Mouse (Mus musculus): ENCODE measurements around the gene Gas2l3.

The Gas2l3 gene

GRCm38 (mm10) chr10:89400674-89401336, 43.0 kb downstream of the Gas2l3 start:
- no peak for DNase-seq (ENCODE audit: extremely low spot score, low read depth, low spot score)

DNA sequence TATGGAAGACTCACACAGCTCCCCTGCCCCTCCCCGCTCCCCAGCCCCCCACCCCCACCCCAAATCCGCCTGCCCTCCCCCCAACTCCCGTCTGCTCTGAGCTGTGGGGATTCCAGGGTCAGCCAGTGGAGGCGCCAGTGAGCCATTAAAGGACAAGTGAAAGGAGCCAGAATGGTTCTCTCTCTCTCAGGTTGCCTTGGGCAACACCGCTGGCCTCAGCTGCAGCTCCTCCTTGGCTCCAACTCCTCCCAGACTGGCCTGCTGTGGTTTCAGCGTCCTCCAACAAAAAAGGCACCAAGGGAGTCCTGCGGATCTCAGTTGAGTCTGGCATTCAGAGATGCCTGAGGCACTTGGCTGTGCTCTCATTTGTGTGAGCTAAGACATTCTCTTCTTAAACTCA, 47.9 kb downstream of the Gas2l3 start:
- DNase-seq (ENCODE audit: extremely low spot score, low read depth, low spot score): no peak

DNA sequence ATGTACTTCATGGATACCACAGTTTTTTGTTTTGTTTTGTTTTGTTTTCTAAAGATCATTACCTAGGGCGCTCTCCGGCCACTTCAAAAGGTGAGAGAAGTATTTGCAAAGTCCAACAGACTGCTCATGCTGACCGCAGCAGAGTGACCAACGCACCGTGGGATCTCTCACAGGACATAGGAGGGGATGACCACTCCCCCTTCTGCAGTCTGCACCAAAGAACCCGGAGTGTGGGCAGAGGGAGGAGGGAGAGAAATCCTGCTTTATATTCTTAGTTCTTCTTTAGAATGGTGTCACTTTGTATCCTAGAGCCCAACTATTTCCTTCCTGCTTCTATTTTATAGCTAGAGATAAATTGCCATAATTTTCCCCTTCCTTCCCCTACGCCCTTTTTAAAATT, 48.4 kb downstream of the Gas2l3 start:
- DNase-seq (ENCODE audit: extremely low spot score, low read depth, low spot score): no peak

- DNase-seq (ENCODE audit: extremely low spot score, low read depth, low spot score): no peak
These were observed 51.1 kb downstream of the Gas2l3 start for GRCm38 (mm10) chr10:89392687-89393086.

GRCm38 (mm10) chr10:89391571-89392163, 52.1 kb downstream of the Gas2l3 start:
- no peak for DNase-seq (ENCODE audit: extremely low spot score, low read depth, low spot score)

GRCm38 (mm10) chr10:89386461-89386860, 57.3 kb downstream of the Gas2l3 start:
- DNase-seq (ENCODE audit: extremely low spot score, low read depth, low spot score): no peak

DNA sequence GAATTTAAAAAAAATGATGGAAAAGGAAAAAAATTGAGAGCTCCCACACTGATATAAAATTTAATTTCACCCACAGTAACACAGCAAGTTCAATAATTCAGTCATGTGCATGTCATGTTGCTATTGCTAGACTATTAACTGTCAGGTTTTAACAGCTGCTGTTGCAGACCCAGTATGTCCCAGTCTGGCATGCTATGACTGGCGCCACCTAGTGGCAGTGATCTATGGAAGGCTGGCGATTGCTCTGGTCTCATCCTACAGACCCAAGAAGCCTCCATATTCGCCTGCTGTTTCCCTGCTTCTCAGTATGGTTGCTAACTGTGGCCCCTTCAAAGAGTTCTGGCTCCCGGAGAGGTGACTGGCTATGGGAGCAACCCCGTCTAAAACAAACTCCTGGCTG, 60.3 kb downstream of the Gas2l3 start:
- peak; percentile 31 for DNase-seq (ENCODE audit: extremely low spot score, low read depth, low spot score)

DNA sequence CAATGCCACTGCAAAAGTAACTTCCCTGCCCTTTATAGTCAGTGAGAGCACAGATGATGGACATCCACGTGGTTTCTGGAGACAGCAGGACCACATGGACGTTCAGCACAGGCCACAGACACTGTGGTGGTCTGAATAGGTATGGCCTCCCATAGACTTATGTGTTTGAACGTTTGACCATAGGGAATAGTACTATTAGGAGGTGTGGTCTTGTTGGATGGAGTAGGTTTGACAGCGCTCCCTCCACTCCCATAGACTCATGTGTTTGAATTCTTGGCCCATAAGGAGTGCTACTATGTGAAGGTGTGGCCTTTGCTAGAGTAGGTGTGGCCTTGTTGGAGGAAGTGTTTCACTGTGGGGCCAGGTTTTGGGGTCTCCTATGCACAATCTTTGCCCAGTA, 66.0 kb downstream of the Gas2l3 start:
- DNase-seq (ENCODE audit: extremely low spot score, low read depth, low spot score): no peak

GRCm38 (mm10) chr10:89370051-89370450, 73.7 kb downstream of the Gas2l3 start:
- no peak for DNase-seq (ENCODE audit: extremely low spot score, low read depth, low spot score)

DNA sequence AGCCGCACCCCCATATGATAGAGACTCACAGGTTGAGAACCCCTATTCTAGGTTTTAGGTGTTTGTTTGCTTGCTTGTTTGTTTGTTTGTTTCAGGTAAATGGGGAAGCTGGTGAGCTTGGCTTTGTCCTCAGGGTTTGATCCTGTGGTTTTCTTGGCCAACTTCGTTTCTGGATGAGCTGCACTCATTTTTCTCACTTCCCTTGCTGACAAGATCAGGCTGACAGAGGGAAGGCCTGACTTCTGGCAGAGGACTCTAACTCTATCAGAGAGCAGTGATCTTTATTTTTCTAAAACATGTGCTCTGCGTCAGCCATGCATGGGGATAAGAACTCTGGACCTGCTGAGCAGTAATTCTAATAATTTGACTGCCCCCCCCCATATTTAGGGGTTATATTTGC, 84.8 kb downstream of the Gas2l3 start:
- no peak for DNase-seq (ENCODE audit: extremely low spot score, low read depth, low spot score)

Data from hindlimb bud, embryonic 11.5 days (tissue).